Mouse (Mus musculus) liver, postnatal 0 days (tissue): ENCODE results near the gene Bcat2.

ENCODE experiments used
- CTCF ChIP-seq: sonication (generic); IDR thresholded peaks from 2 replicates; pipeline ENCODE4 v1.5.1; 2016; ENCODE audit warnings: antibody characterized with exemption, low read depth
- EP300 ChIP-seq: IDR thresholded peaks from 2 replicates; pipeline ENCODE4 v1.6.1; 2016; ENCODE audit warnings: antibody characterized with exemption, low read depth, mild to moderate bottlenecking

GRCm38 (mm10) chr7:45598960-45599879, 29.3 kb downstream of the Bcat2 start:
- no peak for TF ChIP-seq CTCF
- TF ChIP-seq EP300 = no peak
